Mouse (Mus musculus) embryo, embryonic 9.5 days (tissue): ENCODE results near the gene Ptgr1.

Experiments used
- DNase-seq: peaks from one replicate; pipeline ENCODE4 v3.0.0-alpha.2; 2017; ENCODE audit errors: extremely low spot score

The Ptgr1 gene

DNA sequence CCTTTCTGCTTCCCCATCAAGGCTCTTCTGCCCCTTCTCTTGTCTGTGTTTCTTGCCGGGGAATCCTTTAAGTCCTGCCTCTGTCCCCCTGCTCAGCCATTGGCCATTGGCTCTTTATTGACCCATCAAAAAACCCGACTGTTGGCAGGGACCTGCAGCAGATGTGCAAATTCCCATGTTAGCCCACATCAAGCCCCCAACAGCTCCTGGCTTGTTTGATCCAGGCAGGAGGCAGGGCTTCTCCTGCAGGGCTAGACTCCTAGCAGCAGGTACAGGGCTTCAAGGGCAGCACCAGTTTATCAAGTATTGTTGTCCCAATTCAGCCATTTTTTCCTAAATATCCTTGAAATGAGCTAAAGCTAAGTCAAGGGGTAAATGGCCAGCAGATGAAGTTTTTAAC, 60.8 kb downstream of the Ptgr1 start:
- no peak for DNase-seq

DNA sequence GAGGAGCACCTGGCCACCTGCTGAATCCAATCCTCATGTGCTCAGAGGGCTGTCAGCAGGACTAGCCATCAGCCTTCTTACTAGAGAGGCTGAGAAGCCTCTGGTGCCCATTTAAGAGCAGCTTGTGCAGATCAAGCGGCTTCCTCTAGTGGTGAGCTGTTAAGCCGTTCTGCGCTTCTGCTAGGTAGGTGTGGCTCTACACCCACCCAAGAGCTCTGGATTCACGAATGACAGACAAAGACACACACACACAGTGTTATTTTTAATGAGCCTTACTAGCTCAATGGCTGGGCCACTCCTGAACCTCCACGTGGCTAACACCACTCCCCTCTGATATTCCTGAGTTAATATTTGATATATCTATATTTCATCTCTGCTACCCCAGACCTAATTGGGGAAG, 61.3 kb downstream of the Ptgr1 start:
- no peak for DNase-seq

DNA sequence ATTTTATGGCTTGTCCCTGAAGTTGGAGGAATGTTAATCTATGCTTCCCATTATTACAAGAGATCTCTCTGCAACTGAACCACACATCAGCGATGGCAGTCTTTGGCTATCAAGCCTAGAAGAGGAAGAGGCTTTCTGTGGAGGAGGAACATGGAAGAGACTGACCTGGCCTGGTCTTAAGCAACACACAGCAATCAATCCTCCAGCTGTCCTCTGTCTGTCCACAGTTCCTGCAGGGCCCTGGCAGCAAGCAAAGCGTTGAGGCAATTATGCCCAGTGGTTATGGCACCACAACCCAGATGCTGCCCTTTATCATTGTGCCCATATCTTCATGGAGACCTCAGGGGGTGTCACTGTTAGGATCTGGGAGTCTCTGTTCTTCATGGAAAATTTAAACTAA, 63.0 kb downstream of the Ptgr1 start:
- no peak for DNase-seq
